Mouse (Mus musculus): ENCODE measurements around the gene Cdk8.
"Not testable (repeated sequence)": the region's sequence is repeated elsewhere in the genome, so short reads cannot be mapped to it uniquely, and the experiment has no call there.

Gene Cdk8

DNA sequence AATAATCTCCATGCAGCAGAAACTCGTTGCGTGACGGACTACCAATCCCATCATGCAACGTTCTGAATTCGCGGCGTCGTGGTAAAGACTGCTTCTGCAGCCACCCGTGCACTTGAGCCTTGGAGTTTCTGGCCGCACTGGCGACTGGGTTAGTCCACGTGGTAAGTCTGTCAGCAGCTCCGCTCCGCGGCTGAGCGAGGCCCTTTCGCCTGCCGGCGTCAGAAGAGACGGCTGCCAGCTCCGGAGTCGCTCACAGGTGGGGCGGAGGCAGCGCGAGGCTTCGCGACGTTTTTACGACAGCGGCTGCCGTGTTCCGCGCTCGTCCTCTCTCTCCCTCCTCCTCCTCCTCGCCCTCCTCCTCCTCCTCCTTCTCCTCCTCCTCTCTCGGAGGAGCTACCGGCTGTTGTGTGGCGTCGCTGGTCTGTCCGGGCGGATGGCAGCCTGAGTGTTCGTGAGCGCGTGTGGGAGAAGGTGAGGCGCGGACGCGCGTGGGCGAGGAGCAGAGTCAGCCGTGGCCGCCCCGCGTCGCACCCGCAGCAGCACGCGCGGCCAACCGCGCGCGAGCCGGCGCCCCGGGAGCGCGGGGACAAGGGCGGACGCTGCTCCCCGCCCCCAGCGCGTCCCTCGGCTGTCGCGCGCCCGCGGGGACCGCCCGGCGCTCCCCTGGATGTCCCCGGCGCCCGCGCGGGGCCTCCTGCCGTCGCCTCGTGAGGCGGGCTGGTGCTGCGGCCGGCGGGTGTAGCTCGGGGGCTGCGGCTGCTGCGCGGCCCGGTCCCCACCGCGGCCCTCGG, at the start of gene Cdk8:
TSS of gene Cdk8 (plus strand) at position 367 of the 791 bp plus-strand sequence.
- DNase-seq (ENCODE audit: low spot score in 2 of 2): peak; percentile 95 to 97

DNA sequence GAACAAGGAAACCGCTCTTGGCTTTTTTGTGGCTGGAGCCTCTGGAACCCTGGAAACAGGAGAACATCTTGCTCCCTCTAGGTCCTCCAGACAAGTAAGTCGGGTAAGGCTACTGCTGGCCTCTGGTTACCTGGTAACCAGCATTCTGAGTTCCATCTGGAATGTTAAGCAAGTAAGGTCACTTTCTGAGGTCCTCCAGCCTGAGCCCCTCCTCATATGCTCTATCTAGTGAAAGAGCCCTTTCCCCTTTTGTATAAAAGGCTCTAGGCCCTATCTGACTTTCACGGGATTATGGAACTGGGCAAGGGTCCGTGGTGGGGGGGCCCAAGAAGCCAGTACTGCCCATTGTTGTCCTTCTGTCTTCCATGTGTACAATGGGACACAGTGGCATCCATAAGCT, 45.8 kb upstream of the Cdk8 start, which contains the start of gene 1700001J03Rik:
TSS of gene 1700001J03Rik (minus strand) at position 101 of the 400 bp plus-strand sequence.
- not testable (repeated sequence) for DNase-seq (ENCODE audit: low spot score in 2 of 2)

DNA sequence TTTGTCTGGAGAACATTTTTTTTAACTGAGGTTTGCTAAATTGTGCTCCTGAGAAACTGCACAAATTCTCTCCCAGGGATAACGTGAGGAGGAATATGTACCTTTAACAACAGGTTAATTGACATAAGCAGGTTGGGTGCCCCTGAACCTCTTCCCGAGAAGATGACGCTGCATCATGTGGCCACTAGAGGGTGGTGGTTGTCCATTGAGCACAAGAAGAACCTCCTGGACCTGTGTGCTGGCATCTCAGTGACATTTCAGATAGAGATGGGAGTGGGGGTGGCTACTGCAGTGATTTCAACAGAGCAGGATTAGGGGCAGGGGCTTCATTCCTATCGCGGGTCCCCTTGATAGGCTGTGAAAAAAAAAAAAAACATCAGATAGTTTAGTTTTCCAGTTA, 43.6 kb upstream of the Cdk8 start:
- peak; percentile 49 to 74 for DNase-seq (ENCODE audit: low spot score in 2 of 2)

DNA sequence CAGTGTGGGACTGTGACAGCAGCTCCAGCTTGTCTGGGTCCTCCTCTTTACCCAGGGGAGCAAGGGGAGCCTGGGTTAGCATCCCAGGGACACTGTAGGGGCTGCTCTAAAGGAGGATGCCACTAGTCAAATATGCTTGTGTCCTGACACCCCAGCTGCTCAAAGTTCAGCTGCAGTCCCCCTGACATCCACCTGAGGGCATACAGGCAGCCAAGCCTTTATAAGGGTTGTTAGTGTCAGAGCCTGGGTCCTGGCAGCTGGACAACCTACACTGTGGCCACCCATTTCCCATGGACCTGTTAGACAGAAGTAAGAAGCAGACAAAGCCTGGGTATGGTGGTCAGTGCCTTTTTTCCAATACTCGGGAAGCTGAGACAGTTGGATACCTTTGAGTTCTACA, 42.9 kb upstream of the Cdk8 start:
- DNase-seq (ENCODE audit: low spot score in 2 of 2): no peak

DNA sequence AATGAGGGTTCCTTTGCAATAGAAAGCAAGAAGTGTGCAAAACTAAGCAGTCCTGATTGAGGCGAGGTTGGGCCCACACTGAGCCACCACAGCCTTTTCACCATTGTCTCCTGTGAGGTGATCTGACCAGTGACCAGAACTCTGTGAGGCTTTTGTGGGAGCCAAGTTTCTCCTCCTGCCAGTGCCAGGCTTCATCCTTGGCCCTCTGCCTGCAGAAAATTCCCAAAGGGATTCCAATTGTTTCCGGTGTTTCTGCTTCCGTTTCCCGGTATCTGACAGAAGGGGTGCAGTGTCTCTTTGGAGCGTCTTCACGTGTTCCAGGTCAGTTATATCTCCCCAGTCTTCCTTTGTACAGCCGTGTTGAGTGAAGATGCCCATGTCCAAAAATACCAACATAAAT, 42.3 kb upstream of the Cdk8 start:
- DNase-seq (ENCODE audit: low spot score in 2 of 2): no peak

DNA sequence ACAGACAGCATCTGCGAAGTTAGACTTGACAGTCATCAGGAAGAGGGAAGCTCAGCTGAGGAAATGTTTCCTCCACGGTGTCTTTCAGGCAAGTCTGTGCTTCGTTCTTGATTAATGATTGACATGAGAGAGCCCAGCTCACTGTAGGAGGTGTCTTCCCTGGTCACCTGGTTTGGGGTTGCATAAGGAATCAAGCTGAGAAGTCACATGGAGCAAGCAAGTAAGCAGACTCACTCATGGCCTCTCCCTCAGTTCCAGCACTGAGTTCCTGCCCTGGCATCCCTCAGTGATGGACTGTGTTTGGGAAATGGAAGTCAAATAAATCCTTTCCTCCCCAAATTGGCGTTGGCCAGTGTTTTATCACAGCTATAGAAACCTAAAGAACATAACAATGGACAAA, 40.9 kb upstream of the Cdk8 start:
- DNase-seq (ENCODE audit: low spot score in 2 of 2): no peak

DNA sequence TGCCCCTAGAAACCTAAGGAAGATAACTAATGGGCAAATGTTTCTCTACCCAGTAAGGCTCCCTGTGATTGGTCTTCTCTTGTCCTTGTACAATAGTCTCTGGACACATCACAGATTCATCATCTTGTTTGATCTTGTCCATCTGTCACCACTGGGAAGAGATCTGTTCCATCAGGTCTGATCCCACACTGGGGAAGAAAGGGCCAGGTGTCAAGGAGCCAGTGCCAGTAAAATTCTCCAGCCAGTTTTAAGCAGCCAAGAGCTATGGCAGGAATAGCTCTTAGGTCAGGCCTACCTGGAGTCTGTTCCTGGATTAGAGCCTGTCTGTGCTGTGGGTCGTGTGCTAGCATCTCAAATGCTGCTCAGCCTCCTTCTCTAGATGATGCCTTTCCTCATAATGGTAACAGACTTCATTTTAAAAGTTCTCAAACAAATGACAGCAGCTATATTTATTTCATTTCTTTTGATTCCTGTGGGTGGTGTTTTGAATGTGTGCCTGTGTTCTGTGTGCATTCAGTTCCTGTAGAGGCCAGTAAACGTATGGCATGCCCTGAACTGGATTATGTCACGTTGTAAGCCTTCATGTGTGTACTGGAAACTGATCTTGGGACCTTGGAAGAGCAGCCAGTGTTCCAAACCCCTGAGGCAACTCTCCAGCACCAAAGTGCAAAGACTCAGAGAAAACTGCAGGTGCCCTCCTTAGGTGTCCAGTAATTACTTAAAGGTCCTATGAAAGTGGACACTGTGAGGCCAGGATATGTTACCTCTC, 40.3 kb upstream of the Cdk8 start:
- no peak for DNase-seq (ENCODE audit: low spot score in 2 of 2)

DNA sequence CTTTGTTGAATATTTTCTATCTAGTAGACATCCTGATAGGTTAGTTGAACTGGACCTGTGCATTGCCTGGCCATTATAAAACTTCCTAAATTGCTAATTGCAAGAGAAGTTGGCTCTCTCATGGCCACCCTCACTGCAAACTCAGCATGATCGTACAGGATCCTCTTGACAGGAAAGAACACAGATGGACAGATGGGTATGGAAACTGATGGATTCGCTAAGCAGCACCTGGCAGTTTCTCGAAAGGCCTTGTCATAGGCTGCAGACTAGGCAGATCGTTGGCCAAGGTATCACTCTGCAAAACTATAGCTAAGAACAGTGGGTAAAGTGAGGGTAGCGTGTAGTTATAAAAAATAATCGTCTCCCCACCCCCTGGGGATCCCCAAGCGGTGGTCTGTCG, 37.7 kb upstream of the Cdk8 start:
- DNase-seq (ENCODE audit: low spot score in 2 of 2): no peak

DNA sequence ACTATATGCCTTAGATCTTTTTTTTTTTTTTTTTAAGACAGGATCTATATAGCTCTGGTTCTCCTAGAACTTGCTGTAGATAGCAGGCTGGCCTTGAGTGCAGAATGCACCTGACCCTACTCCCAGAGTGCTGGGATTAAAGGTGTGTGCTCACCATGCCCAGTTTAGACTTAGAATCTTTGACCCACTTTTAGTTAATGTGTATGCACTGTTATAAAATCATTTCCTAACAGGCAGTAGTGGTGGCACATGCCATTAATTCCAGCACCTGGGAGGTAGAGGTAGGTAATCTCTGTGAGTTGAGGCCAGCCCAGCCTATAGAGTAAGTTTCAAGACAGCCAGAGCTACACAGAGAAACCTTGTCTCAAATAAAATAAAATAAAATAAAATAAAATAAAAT, 32.0 kb upstream of the Cdk8 start:
- DNase-seq (ENCODE audit: low spot score in 2 of 2): no peak

DNA sequence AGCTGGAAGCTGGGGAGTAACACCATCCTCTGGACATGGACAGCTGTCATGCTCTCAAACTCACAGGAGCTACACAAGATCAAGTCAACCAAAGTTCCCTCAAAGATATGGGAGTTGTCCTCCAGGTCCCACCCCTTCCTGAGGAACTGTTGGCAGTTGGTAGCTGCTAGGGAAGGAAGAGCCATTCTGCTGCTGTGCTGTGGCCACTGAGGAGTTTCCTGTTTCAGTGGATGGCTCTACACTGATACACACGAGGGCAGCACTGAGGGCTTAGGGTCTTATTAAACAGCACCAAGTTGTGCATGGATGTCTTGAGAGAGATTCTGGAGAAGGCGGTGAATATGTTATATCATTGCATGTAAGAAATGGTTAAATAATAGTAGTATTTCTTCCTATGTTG, 31.5 kb upstream of the Cdk8 start:
- DNase-seq (ENCODE audit: low spot score in 2 of 2): no peak

DNA sequence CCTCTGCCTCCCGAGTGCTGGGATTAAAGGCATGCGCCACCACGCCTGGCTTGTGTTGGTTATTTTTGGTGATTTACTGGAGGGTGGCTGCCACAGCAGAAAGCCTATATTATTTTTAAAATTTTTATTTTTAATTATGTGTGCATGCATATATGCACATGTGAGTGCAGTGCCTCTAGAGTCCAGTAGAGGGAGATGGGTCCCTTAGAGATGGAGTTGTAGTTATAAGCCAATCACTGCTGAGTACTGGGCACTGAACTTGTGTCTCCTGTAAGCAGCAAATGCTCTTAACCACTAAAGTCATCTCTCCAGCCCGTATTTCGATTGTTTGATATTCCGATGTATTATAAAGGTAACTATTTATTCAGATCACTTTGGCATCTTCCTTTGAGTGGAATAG, 30.4 kb upstream of the Cdk8 start:
- no peak for DNase-seq (ENCODE audit: low spot score in 2 of 2)

DNA sequence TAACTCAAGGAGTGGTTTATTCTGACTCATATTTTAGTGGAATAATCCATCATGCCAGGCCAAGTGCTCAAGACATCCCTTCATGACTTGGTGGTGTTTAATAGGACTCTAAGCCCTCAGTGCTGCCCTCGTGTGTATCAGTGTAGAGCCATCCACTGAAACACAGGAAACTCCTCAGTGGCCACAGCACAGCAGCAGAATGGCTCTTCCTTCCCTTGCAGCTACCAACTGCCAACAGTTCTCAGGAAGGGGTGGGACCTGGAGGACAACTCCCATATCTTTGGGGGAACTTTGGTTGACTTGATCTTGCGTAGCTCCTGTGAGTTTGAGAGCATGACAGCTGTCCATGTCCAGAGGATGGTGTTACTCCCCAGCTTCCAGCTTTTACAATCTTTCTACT, 27.1 kb upstream of the Cdk8 start:
- DNase-seq (ENCODE audit: low spot score in 2 of 2): no peak

DNA sequence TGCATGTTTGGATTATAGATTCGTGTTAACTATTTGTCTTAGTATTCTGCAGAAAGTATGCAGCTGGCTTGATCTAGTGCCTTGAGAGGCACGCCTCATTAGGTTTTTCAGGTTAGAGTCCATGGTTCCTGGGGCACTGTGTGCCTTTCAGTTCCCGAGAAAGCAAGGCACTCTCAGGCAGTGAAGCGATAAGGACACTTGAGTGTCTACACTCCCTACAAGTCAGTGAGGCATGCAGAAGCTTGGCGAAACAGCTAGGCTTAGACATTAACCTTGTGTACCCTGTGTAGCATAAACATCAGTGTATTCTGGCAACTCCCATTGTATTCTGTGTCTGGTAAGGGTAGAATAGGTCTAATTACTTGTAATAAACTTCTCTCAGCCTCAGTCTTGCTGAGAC, 25.5 kb upstream of the Cdk8 start:
- DNase-seq (ENCODE audit: low spot score in 2 of 2): no peak

DNA sequence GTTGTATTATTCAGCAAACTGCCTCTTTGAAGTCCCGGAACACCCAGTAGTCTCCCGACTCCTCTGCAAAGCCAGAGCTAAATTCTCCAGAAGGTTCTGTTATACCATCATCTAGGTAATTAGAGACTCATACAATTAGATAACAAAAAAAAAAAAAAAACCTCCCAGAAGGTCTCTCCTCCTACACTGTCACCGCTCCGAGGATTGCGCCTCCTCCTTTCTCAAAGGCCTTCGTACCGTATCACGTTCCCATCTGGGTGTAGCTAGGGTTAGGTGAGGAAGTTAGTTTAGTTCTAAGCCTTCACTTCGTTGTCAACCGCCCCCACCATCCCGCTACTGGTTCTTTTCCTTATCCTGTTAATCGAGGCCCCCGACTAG, 10.5 kb upstream of the Cdk8 start:
- no peak for DNase-seq (ENCODE audit: low spot score in 2 of 2)

DNA sequence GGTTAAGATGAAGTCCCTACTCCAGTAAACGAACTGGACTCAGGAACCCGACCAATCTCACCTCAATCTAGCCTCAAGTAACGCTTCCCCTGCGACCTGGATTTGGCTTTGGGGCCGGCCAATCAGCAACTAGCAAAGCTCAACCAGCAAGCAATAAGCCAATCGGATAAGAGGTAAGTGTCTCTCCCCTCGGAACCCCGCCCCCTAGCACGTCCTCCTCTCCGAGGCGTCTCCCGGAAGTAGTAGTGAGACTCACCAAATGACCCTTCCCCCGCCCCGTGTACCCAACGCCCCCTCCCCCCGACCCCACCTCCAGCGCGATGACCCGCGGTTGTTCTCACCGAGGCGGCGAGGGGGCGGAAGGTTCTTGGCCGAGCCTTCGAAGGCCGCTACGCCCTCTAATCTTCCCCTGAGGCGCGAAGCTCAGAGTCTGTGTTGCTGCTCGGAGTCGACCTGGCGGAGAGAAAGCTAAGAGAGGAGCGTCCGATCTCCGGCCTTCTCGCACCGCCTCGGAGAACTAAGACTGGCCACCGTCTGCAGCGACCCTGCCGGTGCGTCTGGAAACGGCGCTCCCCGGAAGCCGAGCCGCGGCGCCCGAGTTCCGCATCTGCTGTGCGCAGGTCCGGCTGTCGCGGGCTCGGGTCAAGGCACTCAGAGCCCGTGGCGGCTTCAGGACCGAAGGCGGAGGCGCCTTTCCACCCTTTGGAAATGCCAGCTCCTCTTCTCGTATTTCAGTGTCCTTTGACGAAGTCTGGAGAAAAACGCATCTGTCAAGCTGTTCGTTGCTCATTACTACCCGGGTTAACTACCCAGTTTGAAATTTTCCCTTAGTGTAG, 9.9 kb upstream of the Cdk8 start, which contains the start of gene Rnf6:
TSS of gene Rnf6 (minus strand) at position 677 of the 836 bp plus-strand sequence.
- peak; percentile 97 to 98 for DNase-seq (ENCODE audit: low spot score in 2 of 2)

DNA sequence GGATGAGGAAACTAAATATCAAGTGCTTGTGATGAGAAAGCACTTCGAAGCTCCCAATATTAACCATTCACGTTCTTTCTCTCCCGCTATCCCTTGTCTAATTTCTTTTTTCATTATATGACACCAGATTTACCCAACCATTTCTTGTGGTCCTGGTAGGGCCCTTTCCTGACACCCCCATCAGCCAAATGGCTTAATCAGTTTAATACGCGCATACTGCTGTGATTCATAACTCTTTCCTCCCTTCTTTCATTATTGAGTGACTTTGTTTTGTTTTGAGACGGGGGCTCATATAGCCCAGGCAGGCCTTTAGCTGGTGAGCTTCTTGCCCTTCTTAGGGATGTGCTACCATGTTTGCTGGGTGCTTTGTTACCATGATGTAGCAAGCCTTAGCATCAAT, 9.3 kb upstream of the Cdk8 start:
- no peak for DNase-seq (ENCODE audit: low spot score in 2 of 2)

DNA sequence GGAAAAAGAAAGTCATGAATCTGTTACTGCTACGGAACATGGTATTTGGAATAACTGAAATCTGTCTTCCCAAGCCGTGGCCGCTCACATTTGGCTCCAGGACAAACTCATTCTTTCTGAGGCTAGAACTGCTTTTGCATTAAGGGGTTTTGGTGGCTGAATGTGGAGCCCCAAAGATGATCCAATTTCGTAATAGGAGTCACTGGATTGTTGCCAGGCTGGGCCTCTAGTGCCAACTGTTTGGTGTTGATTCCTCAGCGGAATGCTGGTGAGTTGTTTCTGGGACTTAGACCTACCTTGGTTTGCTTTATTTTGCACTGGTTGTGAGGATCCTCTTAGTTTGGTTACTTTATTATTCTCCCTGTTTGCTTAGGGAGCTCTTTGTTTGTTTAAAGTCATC, 7.2 kb upstream of the Cdk8 start:
- DNase-seq (ENCODE audit: low spot score in 2 of 2): peak in 1 of 2 experiments; percentile 39

DNA sequence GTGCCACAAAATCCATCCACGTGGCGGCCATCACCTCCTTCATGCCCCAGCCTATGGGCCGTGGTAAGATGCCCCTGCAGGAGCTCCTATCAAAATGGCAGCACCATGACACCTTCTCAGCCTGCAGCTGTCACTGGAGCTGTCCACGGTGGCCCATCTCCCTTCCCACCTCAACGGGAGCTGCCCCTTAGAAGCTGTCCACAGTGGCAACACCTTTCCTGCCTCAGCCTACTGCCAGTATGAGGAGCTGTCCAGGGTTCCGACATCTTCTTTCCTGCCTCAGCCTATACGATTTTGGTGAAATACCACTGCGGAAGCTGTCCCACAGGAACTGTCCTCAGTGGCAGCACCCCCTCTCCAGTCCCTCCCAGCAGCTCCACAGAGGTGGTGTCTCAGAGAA, 3.5 kb upstream of the Cdk8 start:
- no peak for DNase-seq (ENCODE audit: low spot score in 2 of 2)

DNA sequence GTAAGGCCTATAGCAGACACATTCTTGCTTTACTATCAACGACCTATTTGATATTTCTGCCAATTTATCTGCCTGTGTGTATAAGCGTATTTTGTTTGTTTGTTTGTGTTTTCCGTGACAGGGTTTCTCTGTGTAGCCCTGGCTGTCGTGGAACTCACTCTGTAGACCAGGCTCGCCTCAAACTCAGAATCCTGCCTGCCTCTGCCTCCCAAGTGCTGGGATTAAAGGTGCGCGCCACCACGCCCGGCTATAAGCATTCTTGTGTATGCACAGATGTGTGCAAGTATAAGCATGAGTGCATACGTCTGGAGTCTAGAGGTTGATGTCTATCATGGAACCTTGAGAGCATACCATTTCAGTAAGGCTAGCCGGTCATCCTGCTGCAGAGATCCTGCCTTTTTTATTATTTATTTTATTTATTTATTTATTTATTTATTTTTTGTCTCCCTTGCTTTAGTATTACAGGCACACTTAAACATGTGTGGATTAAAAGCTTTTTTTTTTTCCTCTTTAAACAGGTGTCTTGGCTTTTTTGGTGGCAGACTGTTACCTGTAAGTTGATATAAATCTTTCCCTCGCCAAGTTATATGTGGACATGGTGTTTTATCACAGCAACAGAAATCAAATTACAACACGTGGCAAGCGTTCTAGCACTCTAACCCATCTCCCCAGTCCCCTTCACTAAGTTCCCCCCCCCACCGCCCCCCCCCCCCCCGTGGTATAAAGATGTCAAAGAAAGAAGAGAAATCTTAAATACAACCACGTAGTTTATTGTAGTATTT, 970 bp upstream of the Cdk8 start:
- no peak for DNase-seq (ENCODE audit: low spot score in 2 of 2)

DNA sequence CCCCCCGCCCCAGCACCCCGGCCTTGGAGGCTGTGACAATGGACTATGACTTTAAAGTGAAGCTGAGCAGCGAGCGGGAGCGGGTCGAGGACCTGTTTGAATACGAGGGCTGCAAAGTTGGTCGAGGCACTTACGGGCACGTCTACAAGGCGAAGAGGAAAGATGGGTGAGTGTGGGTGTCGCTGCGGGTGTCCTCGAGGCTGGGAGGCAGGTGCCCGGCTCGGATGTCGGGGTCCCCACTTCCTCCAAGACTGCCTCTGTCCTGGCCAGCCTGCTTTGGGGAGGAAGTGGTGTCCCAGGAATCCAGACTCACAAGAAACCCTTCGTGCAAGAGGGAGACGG, 596 bp downstream of the Cdk8 start:
- peak; percentile 39 to 57 for DNase-seq (ENCODE audit: low spot score in 2 of 2)

DNA sequence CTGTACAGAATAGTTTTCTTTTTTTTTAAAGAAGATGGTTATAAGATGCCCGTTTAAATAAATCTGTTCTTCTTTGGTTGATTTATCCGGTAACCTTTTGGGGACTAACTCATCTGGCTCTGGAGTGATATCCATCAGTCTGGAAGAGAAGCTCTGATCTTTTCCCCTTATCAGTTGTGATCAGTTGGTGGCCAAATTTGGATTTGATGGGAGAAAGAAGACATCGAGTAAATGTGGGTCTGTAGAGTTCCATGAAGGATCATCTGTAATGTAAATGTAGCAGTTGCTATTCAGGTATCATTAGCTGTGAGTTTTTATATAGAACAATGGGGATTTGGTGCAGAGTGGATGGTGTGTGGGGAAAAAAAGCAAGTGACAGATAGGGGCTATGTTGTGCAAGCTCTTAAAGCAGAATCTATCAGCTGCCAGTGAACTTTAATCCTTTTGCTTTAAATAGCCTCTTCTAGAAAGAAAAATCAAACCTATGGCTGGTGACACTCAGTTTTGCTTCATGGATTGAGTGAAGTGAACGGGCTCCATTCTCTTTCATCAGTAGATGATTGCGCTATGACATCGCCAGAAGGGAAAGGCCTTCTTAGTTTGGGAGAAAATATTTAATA, 1.1 kb downstream of the Cdk8 start:
- no peak for DNase-seq (ENCODE audit: low spot score in 2 of 2)
